Mouse (Mus musculus) myocyte (in vitro differentiated cells): ENCODE measurements around the gene Ireb2. TPM values are rescaled to one million over a fixed set of nuclear protein-coding genes. Genes with fewer than 3 reads are reported as not detected.

ENCODE experiments used
- H3K27me3 ChIP-seq: one replicate; pipeline ENCODE4 v1.6.1; 2011; ENCODE audit not compliant: control insufficient read depth, insufficient read depth, insufficient read length
- H3K36me3 ChIP-seq: one replicate; pipeline ENCODE4 v1.6.1; 2011; ENCODE audit not compliant: control insufficient read depth, insufficient read depth
- H3K4me2 ChIP-seq: one replicate; pipeline ENCODE4 v1.6.1; 2011; ENCODE audit warnings: low read depth, control low read depth
- H3K4me3 ChIP-seq: one replicate; pipeline ENCODE4 v1.5.1; 2011; ENCODE audit warnings: mild to moderate bottlenecking, control low read depth, moderate library complexity
- H3K79me2 ChIP-seq: one replicate; pipeline ENCODE4 v1.6.1; 2011; ENCODE audit not compliant: control insufficient read depth, insufficient read depth
- H3ac ChIP-seq: one replicate; pipeline ENCODE4 v1.6.1; 2011; ENCODE audit not compliant: control insufficient read depth, insufficient read length
- CEBPB ChIP-seq: IDR thresholded peaks from 2 replicates; pipeline ENCODE4 v1.6.1; 2011; ENCODE audit warnings: mild to moderate bottlenecking, moderate library complexity; ENCODE audit not compliant: poor library complexity, insufficient read depth, severe bottlenecking
- E2F4 ChIP-seq: IDR thresholded peaks from one replicate; pipeline ENCODE4 v1.6.1; 2011; ENCODE audit warnings: mild to moderate bottlenecking, control low read depth, moderate library complexity; ENCODE audit not compliant: insufficient read depth
- MAX ChIP-seq: IDR thresholded peaks from one replicate; pipeline ENCODE4 v1.6.1; 2011; ENCODE audit warnings: low read depth, mild to moderate bottlenecking, control low read depth
- MYOD1 ChIP-seq, 3 experiments: IDR thresholded peaks; one replicate each; pipeline ENCODE4 v1.6.1; 2011; ENCODE audit warnings: control low read depth in 2 of 3, low read depth in 2 of 3, mild to moderate bottlenecking in 2 of 3, moderate library complexity in 1 of 3; ENCODE audit not compliant: insufficient read length in 2 of 3, control insufficient read depth in 1 of 3
- MYOG ChIP-seq, 3 experiments: IDR thresholded peaks; one replicate each; pipeline ENCODE4 v1.6.1; 2011; ENCODE audit warnings: control low read depth in 2 of 3, low read depth in 2 of 3, mild to moderate bottlenecking in 2 of 3; ENCODE audit not compliant: insufficient read length in 2 of 3, control insufficient read depth in 1 of 3, insufficient read depth in 1 of 3
- POLR2A ChIP-seq: IDR thresholded peaks from one replicate; pipeline ENCODE4 v1.6.1; 2011; ENCODE audit warnings: low read depth, mild to moderate bottlenecking, control low read depth, moderate library complexity; ENCODE audit not compliant: insufficient read length
- POLR2AphosphoS2 ChIP-seq: IDR thresholded peaks from one replicate; pipeline ENCODE4 v1.6.1; 2011; ENCODE audit warnings: low read depth, control low read depth; ENCODE audit not compliant: insufficient read length
- REST ChIP-seq: IDR thresholded peaks from one replicate; pipeline ENCODE4 v1.6.1; 2011; ENCODE audit warnings: mild to moderate bottlenecking, control low read depth, moderate library complexity; ENCODE audit not compliant: insufficient read depth, insufficient read length
- SRF ChIP-seq: IDR thresholded peaks from one replicate; pipeline ENCODE4 v1.6.1; 2011; ENCODE audit warnings: low read depth; ENCODE audit not compliant: control insufficient read depth, insufficient read length
- TCF12 ChIP-seq: IDR thresholded peaks from one replicate; pipeline ENCODE4 v1.6.1; 2011; ENCODE audit warnings: mild to moderate bottlenecking, control low read depth; ENCODE audit not compliant: poor library complexity, insufficient read depth, severe bottlenecking
- TCF3 ChIP-seq: IDR thresholded peaks from one replicate; pipeline ENCODE4 v1.6.1; 2011; ENCODE audit warnings: low read depth, control low read depth; ENCODE audit not compliant: insufficient read length
- USF1 ChIP-seq: IDR thresholded peaks from one replicate; pipeline ENCODE4 v1.6.1; 2011; ENCODE audit warnings: low read depth, mild to moderate bottlenecking, control low read depth, moderate library complexity
- polyA plus RNA-seq: library from polyadenylated mRNA; unstranded; fragments of >200 nt; fragmentation: generic; extraction: Trizol; gene quantifications from one replicate; pipeline ENCODE4 v1.2.1, GENCODE M21; 2012; ENCODE audit warnings: missing spikeins

Gene Ireb2
- polyA plus RNA-seq, 1 experiment, result 9.4 TPM

- no peak overlapping the region for H3ac ChIP-seq
- H3K79me2 ChIP-seq, result no peaks in the 10 kb centered on the region
- H3K4me2 ChIP-seq, result no peak overlapping the region
Observed at GRCm38 (mm10) chr9:54930741-54931140, 67.2 kb downstream of the Ireb2 start.

GRCm38 (mm10) chr9:54931765-54932164 lies 68.2 kb downstream of the Ireb2 start:
- no peaks in the 10 kb centered on the region for H3K79me2 ChIP-seq
- H3K4me3 ChIP-seq, result no peak overlapping the region
- H3K36me3 ChIP-seq, result no peaks in the 10 kb centered on the region
- no peak overlapping the region for H3ac ChIP-seq
- TF ChIP-seq POLR2AphosphoS2 (no peak), USF1 (no peak), CEBPB (no peak), TCF12 (no peak)
- no peaks in the 10 kb centered on the region for H3K27me3 ChIP-seq
- H3K4me2 ChIP-seq, result no peak overlapping the region

More at GRCm38 (mm10) chr9:54930741-54931140, 67.2 kb downstream of the Ireb2 start:
- no peak for TF ChIP-seq TCF3
- TF ChIP-seq REST, result no peak
- TF ChIP-seq MAX, result no peak
- no peak for TF ChIP-seq TCF12
- no peak for TF ChIP-seq USF1
- TF ChIP-seq SRF, result no peak
- TF ChIP-seq CEBPB, result no peak
- no peak for TF ChIP-seq MYOD1 (IDR thresholded peaks at IDR 0.05; ENCODE audit: control insufficient read depth in 1 of 3, insufficient read length in 2 of 3, low read depth in 2 of 3)
- no peak for TF ChIP-seq POLR2AphosphoS2
- no peak for TF ChIP-seq E2F4
- no peak for TF ChIP-seq POLR2A
- TF ChIP-seq MYOG (IDR thresholded peaks at IDR 0.05; ENCODE audit: control insufficient read depth in 1 of 3, insufficient read depth in 1 of 3, insufficient read length in 2 of 3, low read depth in 2 of 3), result no peak
- Histone ChIP-seq H3K36me3 (no peaks in the 10 kb centered on the region), H3K27me3 (no peaks in the 10 kb centered on the region), H3K4me3 (no peak overlapping the region)

GRCm38 (mm10) chr9:54932379-54932778 lies 68.8 kb downstream of the Ireb2 start:
- TF ChIP-seq CEBPB (no peak), USF1 (no peak), TCF12 (no peak), MYOG (IDR thresholded peaks at IDR 0.05; ENCODE audit: control insufficient read depth in 1 of 3, insufficient read depth in 1 of 3, insufficient read length in 2 of 3, low read depth in 2 of 3) (no peak), POLR2A (no peak), E2F4 (no peak), POLR2AphosphoS2 (no peak), SRF (no peak), MAX (no peak), TCF3 (no peak), REST (no peak), MYOD1 (IDR thresholded peaks at IDR 0.05; ENCODE audit: control insufficient read depth in 1 of 3, insufficient read length in 2 of 3, low read depth in 2 of 3) (no peak)
- H3K4me3 ChIP-seq, result no peak overlapping the region
- no peak overlapping the region for H3K4me2 ChIP-seq
- H3K36me3 ChIP-seq, result no peaks in the 10 kb centered on the region
- H3ac ChIP-seq, result no peak overlapping the region
- no peaks in the 10 kb centered on the region for H3K27me3 ChIP-seq
- no peaks in the 10 kb centered on the region for H3K79me2 ChIP-seq

GRCm38 (mm10) chr9:54942071-54942470 lies 78.5 kb downstream of the Ireb2 start:
- no peak overlapping the region for H3ac ChIP-seq
- no peaks in the 10 kb centered on the region for H3K79me2 ChIP-seq
- H3K27me3 ChIP-seq, result no peaks in the 10 kb centered on the region
- H3K4me3 ChIP-seq, result no peak overlapping the region
- TF ChIP-seq REST (no peak), SRF (no peak), MYOG (IDR thresholded peaks at IDR 0.05; ENCODE audit: control insufficient read depth in 1 of 3, insufficient read depth in 1 of 3, insufficient read length in 2 of 3, low read depth in 2 of 3) (no peak), CEBPB (no peak), E2F4 (no peak), POLR2AphosphoS2 (no peak), TCF12 (no peak), TCF3 (no peak), MYOD1 (IDR thresholded peaks at IDR 0.05; ENCODE audit: control insufficient read depth in 1 of 3, insufficient read length in 2 of 3, low read depth in 2 of 3) (no peak), MAX (no peak), POLR2A (no peak), USF1 (no peak)
- no peak overlapping the region for H3K4me2 ChIP-seq
- no peaks in the 10 kb centered on the region for H3K36me3 ChIP-seq

- Histone ChIP-seq H3K4me3 (no peak overlapping the region), H3K4me2 (no peak overlapping the region), H3K36me3 (no peaks in the 10 kb centered on the region), H3ac (no peak overlapping the region), H3K79me2 (no peaks in the 10 kb centered on the region), H3K27me3 (no peaks in the 10 kb centered on the region)
- TF ChIP-seq MYOG (IDR thresholded peaks at IDR 0.05; ENCODE audit: control insufficient read depth in 1 of 3, insufficient read depth in 1 of 3, insufficient read length in 2 of 3, low read depth in 2 of 3), result no peak
- TF ChIP-seq E2F4, result no peak
- TF ChIP-seq SRF, result no peak
- TF ChIP-seq CEBPB, result no peak
- TF ChIP-seq REST, result no peak
- TF ChIP-seq TCF12, result no peak
- TF ChIP-seq MYOD1 (IDR thresholded peaks at IDR 0.05; ENCODE audit: control insufficient read depth in 1 of 3, insufficient read length in 2 of 3, low read depth in 2 of 3), result no peak
- TF ChIP-seq POLR2A, result no peak
- no peak for TF ChIP-seq USF1
- no peak for TF ChIP-seq TCF3
- no peak for TF ChIP-seq MAX
- no peak for TF ChIP-seq POLR2AphosphoS2
Observed at GRCm38 (mm10) chr9:54944467-54944866, 80.9 kb downstream of the Ireb2 start.
